Mouse (Mus musculus) right cerebral cortex, adult 18-20 months (tissue): ENCODE measurements at regions not wholly inside any gene's neighbourhood (a gene's known extent, or its start where the extent isn't known, plus 50 kb on each side); places are given as distances from the start of the nearest gene placed in this dataset.
A peak's percentile ranks its signal among the peaks of the same experiment; 100 is the strongest.

Experiments
- DNase-seq: peaks from one replicate; pipeline ENCODE4 v3.0.0; 2022; ENCODE audit warnings: mixed read lengths

DNA sequence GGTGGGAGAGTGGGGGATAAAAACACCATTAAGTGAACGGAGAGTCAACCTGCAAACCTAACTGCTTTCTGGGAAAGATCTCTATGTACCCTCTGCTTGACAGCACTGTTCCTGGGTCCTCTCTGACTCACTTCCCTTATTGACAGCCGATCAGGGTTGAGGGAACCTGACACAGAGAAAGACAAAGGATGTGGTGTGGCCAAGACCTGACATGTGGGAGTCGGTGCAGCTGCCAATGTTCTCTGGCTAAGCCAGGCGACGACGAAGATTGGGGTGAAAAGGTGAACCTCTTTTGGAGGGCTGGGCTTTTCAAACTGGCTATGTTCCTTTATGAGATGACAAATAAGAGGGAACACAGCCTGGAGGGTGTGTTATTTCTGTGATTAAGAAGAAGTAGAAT, 318.6 kb upstream of the Usp25 start:
- no peak for DNase-seq

DNA sequence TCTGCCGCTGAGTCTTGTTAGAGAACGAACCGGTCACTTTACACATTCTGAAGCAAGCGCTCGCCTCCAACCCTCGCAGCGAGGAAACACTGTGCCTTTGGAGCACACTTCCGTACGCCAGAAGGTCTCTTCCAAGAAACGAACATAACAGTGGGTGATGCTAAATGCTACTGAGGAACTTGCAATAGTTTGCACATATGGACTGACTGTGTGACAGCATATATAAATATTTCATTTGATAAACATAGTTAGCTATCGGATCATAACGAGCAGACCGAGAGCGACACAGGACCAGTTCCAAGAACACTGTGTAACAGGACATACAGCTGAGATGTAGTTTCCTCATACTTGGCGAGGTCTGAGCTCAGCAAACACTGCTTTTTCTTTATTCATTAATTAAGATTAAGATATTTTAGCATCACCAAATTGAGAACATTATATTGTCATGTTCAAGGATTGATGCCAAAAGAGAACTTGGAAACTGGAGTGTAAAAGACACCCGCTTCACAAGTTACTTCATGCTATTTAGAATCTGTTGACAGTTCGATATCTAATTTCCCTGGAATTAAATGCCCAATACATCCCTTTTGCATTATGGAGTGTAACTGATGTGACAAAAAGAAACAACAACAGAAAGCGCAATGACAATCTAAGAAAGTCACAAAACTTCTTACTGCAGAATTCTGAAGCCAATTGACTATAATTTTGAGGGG, 314.3 kb upstream of the Nrip1 start:
- DNase-seq, result peak; percentile 23

- DNase-seq, result no peak
These were observed 311.9 kb upstream of the Nrip1 start for GRCm38 (mm10) chr16:76685562-76685961.

GRCm38 (mm10) chr16:76680061-76680911, 306.7 kb upstream of the Nrip1 start:
- DNase-seq, result peak; percentile 51

DNA sequence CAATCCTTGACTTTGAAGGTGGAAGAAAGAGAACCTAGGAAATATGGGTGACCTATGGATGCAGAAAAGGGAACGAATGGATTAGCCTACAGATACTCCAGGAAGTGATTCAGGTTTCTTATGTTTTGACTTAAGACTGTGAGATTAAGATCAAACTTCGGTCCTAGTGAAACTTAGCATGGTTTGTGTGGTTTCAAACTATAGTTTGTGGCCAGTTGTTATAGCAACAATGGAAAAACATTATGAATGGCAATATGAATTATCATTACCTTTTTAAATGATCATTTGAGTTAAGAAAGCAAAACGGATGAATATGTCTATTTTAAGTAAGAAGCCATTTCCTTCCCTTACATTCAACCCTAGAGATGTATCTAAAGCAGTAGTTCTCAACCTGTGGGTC, 305.3 kb upstream of the Nrip1 start:
- no peak for DNase-seq

DNA sequence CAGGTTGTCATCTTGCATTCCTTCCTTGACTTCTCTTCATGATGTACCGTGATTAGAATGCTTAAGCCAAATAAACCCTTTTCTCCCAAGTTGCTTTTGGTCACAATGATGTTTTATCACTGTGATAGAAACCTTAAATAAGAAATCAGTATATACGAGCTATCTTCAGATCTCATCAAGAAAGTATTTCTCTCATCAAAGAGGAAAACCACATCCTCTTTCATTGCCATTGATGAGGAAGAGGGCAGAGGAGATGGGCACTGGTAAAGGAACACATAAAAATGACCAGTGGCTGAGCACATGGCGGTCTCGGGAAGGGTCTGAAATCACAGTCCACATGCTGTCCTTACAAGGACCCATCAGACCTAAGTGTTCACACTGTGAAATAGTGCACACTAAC, 296.2 kb upstream of the Nrip1 start:
- DNase-seq, result no peak

- no peak for DNase-seq
These were observed 293.4 kb upstream of the Nrip1 start for GRCm38 (mm10) chr16:76667046-76667445.

GRCm38 (mm10) chr16:76655106-76655505, 281.5 kb upstream of the Nrip1 start:
- no peak for DNase-seq

GRCm38 (mm10) chr16:76644281-76644680, 270.7 kb upstream of the Nrip1 start:
- DNase-seq, result no peak

GRCm38 (mm10) chr16:76643801-76644200, 270.2 kb upstream of the Nrip1 start:
- DNase-seq, result no peak

DNA sequence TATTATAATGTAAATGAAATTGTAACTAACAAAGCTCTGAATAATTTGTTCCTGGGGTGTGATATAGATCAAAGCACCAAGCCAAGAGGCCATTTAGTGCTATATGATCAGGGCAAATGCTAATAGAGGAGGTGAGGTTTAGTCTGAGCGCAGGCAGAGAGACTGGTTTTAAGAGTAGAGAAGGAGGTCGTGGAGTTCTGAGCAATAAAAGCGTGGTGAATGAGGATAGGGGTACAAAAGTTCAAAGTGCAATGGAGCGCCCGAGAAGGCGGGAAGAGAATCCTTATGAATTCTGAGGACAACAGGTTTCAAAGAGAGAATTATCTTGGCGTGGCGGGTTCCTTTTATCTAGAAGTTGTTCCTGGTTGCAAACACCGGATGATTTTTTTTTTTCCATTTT, 261.5 kb upstream of the Nrip1 start:
- DNase-seq, result no peak

GRCm38 (mm10) chr16:76634196-76634698, 260.6 kb upstream of the Nrip1 start:
- DNase-seq, result no peak

DNA sequence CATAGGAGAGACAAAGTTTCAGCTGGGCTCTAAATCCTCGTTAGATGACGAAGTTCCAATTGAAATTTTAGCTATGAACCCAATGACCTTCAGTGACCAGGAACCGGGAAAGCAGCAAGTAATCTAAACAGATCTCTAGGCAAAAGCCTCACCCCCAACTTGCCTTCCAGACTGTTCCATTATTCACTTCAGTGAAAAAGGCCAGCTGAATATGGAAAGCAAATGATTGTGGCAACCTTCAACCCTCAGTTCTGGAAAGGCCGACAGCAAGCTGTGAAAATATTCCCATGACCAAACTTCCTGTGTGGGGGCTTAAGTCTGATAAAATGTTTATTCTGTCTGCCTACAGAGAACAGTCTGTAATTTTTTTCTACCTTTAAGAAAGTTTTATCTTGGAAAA, 252.5 kb upstream of the Nrip1 start:
- no peak for DNase-seq

DNA sequence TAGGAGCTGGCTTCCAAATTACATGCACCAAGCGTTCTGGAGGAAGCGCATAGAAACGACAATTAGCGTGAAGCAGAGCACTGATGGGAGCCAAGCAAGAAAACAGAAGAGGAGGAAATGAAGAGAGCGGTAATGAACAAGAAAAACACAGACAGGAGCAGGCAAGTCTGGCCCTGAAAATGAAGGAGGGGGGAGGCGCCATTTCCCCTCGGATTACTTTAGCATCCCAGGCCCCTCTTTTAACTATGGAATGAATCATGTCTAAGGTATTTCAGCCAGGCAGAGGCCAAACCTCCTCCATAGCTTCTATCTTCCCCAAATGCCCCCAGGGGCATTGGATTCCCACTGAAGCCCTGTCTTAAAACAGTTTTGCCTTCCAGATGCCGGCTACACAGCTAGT, 248.1 kb upstream of the Nrip1 start:
- no peak for DNase-seq

DNA sequence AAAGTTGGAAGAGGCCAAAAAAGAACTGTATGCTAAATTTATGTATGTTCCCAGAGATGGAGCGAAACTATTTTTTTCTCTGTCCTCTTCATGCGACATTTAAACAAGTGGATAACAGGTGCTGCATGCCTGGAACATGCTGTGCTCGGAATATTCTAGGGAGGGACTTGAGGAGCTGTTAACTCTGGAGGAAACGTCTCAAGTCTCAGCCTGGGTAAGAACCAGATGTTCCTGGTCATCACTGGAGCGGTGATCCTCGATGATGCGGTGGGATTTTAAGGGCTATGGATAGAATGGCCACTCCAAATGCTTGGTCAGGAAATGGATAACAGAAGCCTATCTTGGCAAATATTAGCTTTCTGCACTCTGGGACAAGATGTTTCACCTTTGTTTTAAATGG, 244.7 kb upstream of the Nrip1 start:
- no peak for DNase-seq

DNA sequence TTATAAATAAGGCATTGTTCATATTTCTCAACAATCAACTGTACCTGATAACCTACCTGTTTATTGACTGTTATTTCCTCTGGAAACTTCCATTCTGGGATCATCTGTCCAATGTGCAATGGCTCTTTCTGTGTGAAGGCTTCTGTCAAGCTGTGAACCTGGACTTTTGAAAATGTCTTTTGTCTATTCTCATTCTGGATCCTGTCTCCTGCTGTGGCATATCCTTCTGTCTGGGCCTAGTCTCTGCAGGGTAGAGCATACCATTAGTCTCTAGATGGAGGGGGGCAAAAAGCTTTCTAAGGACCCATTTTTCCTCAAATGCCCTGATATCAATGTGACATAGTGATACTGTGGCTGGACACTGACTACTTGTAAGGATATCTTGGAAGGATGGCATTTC, 237.4 kb upstream of the Nrip1 start:
- DNase-seq, result no peak

- DNase-seq, result no peak
These were observed 231.3 kb upstream of the Nrip1 start for GRCm38 (mm10) chr16:76604914-76605313.

GRCm38 (mm10) chr16:76603846-76604258, 230.2 kb upstream of the Nrip1 start:
- DNase-seq, result no peak

DNA sequence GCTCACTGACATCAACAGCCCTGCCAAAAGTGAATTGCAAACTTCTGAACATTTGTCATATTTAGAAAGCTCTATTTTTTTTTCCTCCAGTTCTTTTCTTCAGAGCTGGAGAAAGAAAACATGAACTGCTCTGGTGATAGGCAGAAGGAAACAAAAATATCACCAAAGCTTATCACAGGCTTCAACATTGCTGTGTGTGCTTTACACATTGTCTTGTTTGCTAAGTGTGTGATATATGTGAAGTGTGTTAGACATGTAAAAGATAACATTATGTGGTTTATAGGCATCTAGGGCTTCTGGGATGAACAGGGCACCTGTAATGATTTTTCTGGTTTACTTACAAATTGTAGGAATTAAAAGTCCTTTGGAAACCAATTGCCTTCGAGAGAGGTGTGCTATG, 229.8 kb upstream of the Nrip1 start:
- DNase-seq, result no peak

- DNase-seq, result no peak
These were observed 226.5 kb upstream of the Nrip1 start for GRCm38 (mm10) chr16:76600131-76600530.

- no peak for DNase-seq
These were observed 218.5 kb upstream of the Nrip1 start for GRCm38 (mm10) chr16:76591956-76592768.

DNA sequence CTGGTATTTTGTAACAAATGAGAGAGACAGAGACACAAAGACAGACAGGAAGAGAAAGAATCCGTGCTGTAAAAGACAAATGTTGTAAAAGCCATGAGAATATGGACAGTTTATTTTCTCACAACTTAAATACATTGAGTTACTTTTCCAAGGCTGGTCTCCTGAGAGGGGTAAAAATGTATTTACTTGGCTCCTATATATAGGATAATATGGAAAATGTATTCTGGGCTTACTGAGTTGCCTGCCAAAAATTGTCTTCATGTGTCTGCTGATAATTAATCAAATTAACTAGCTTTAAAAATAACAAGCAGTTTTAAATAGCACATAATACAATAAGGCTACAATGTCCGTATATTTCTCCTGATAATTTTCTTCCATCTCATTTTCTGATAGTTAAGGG, 216.2 kb upstream of the Nrip1 start:
- DNase-seq, result no peak

DNA sequence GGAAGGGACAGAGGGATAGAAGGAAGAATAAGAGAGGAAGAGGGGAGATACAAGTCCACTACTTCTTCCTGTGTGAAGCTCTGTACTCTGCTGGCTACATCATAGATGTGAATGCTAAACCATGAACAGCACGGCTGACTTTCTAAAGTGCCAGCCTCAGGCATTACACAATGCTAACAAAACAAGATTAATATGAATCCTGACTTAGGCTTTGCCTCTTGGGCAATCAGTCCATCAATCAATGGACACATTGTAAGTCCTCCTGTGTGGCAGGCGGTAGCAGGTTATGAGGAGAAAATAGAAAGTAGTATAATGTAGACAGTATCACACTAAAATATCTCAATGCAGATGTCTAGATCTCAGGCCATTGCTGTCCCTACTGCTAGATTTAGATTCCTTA, 203.6 kb upstream of the Nrip1 start:
- DNase-seq, result no peak
